Mouse (Mus musculus) neutrophil, adult 5-6 weeks (primary cell): Measurements from ENCODE around the gene Timm9. TPM values are rescaled to one million over a fixed set of nuclear protein-coding genes. Genes with fewer than 3 reads are reported as not detected.
"Not testable (repeated sequence)": the region's sequence is repeated elsewhere in the genome, so short reads cannot be mapped to it uniquely, and the experiment has no call there.

Source experiments
- ATAC-seq: fragments of 151-379, 151-347 bp; 2 replicates; pipeline ENCODE4 v1.8.0; 2017; ENCODE audit warnings: mild to moderate bottlenecking, moderate TSS enrichment; ENCODE audit not compliant: insufficient number of reproducible peaks, poor library complexity, low FRiP score, severe bottlenecking; ENCODE audit errors: extremely low read depth
- total RNA-seq: library from RNA; stranded (forward); fragments of 200-1000 nt; gene quantifications from 2 replicates; pipeline ENCODE4 v1.2.3, GENCODE M21; 2017

Timm9 gene
- total RNA-seq, 1 experiment from 2014 or later = 28.6 TPM

DNA sequence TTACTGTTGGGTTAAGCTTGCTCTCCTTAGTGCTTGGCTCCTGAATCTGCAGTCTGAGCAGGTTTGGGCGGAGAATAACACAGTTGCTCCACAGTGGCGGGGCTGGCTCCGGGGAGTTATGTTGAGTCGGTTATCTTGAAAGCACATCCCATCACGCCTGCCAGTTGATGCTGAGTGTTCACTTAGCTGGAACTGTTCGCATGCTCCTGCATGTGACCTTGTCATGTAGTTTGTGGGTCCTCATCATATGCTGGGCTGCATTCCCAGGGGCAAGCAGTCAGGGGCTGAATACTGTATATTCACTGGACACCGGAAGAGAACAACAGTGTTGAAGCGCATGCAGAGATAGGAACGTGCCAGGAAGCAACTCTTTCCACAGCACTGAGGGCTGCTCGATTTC, 23.4 kb downstream of the Timm9 start:
- no peak for ATAC-seq

- ATAC-seq = no peak
Observed at GRCm38 (mm10) chr12:71111331-71111730, 25.2 kb downstream of the Timm9 start, which contains the start of gene Tomm20l. TSS of gene Tomm20l (plus strand) at chr12:71111428.

DNA sequence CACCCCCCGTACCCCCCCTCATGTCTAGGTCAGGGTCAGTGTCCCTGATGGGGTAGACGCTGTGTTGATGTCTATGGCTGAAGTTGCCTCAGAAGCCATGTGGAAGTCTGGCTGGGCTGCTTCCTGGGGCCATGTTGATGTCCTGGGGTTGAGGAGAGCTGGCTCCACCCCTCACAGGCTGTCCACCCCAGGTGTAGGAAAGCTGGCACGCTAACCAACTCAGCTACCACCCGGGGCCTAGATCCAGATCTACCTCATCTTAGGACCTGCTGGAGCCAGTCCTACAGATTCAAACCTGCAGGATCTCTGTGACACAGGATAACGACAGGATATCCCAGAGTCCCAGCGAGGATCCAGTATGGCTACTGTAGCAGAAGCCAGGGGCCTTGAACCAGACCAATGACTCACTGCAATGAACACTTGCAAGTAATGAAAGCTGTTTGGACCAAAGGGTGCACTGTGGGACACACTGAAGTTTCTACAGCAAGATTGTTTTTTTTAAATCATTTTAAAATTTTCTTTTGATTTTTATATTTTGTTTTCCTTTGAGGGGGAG, 29.2 kb downstream of the Timm9 start:
- ATAC-seq = no peak

DNA sequence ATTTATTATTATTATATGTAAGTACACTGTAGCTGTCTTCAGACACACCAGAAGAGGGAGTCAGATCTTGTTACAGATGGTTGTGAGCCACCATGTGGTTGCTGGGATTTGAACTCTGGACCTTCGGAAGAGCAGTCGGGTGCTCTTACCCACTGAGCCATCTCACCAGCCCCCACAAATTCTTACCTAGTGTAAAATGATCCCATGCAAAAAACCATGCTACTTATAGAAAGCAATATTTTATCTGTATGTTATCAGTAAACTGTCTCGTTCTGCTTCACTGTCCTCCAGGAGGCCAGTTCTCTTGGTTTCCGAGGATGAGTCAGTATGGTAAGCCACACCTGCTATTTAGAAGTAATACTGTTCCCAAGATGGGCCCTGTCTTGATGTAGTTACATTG, 32.2 kb downstream of the Timm9 start:
- not testable (repeated sequence) for ATAC-seq

- no peak for ATAC-seq
Observed at GRCm38 (mm10) chr12:71086331-71086730, 50.2 kb downstream of the Timm9 start.

Other genes with a start within 250 kb of the Timm9 start
- 67.3 and 84.8 TPM in 2 replicates for gene Actr10, start 198.8 kb downstream of the Timm9 start, total RNA-seq
- 156 and 173 TPM in 2 replicates for gene Psma3, start 162.1 kb downstream of the Timm9 start, total RNA-seq
- 202 and 220 TPM in 2 replicates for gene Arid4a, start 120.7 kb downstream of the Timm9 start, total RNA-seq
- not detected in 2 replicates for gene Tomm20l, start 25.3 kb downstream of the Timm9 start, total RNA-seq
- gene 2700049A03Rik, start 164 bp upstream of the Timm9 start, total RNA-seq = 18.4 and 19.1 TPM in 2 replicates
- gene Dact1, start 173.2 kb upstream of the Timm9 start, total RNA-seq = 0.37 TPM in 1 of 2 replicates, not detected in the other